Mouse (Mus musculus): ENCODE measurements around the gene Lzic. TPM values are rescaled to one million over a fixed set of nuclear protein-coding genes. Genes with fewer than 3 reads are reported as not detected.

The Lzic gene
- total and polyA plus RNA-seq, 3 experiments, result 8.3 to 54.8 (median 21.7) TPM

- ATAC-seq (ENCODE audit: extremely low read depth, insufficient number of reproducible peaks, low FRiP score, poor library complexity, severe bottlenecking), result no peak
- Histone ChIP-seq H3K36me3 (replicated peaks) (peaks cover 72% of the 10 kb centered on the region), H3K4me3 (ENCODE audit: low read depth, low read length) (no peak overlapping the region), H3K4me1 (ENCODE audit: insufficient read depth, low read depth, low read length) (peaks cover 2% of the 10 kb centered on the region; the same call in 1 of the 2 replicates), H3K27me3 (ENCODE audit: insufficient read depth, low read length) (no peaks in the 10 kb centered on the region), H3K9me3 (replicated peaks) (no peaks in the 10 kb centered on the region)
- TF ChIP-seq GATA1 (IDR thresholded peaks at IDR 0.05; ENCODE audit: borderline replicate concordance, low read length) (no peak), GATA2 (IDR thresholded peaks at IDR 0.05; ENCODE audit: borderline replicate concordance, low read depth, low read length) (no peak)
- no peak for DNase-seq (ENCODE audit: low spot score)
These were observed 4.6 kb downstream of the Lzic start for GRCm38 (mm10) chr4:149489415-149490240.

- Histone ChIP-seq H3K36me3 (replicated peaks) (peaks cover 84% of the 10 kb centered on the region), H3K4me3 (ENCODE audit: low read depth, low read length) (no peak overlapping the region), H3K4me1 (ENCODE audit: insufficient read depth, low read depth, low read length) (peaks cover 2% of the 10 kb centered on the region; the same call in 1 of the 2 replicates), H3K9me3 (replicated peaks) (no peaks in the 10 kb centered on the region), H3K27me3 (ENCODE audit: insufficient read depth, low read length) (no peaks in the 10 kb centered on the region)
- ATAC-seq (ENCODE audit: extremely low read depth, insufficient number of reproducible peaks, low FRiP score, poor library complexity, severe bottlenecking) (no peak), DNase-seq (ENCODE audit: low spot score) (no peak)
- TF ChIP-seq POLR2AphosphoS5 (IDR thresholded peaks at IDR 0.05; ENCODE audit: insufficient replicate concordance, low read depth, low read length) (no peak), GATA2 (IDR thresholded peaks at IDR 0.05; ENCODE audit: borderline replicate concordance, low read depth, low read length) (no peak), TAL1 (conservative IDR thresholded peaks at IDR 0.05; ENCODE audit: low read depth, low read length) (no peak), CTCF (IDR thresholded peaks at IDR 0.05; ENCODE audit: low read depth, low read length) (no peak), GATA1 (IDR thresholded peaks at IDR 0.05; ENCODE audit: borderline replicate concordance, low read length) (no peak)
These were observed 6.1 kb downstream of the Lzic start for GRCm38 (mm10) chr4:149491151-149491550.

DNA sequence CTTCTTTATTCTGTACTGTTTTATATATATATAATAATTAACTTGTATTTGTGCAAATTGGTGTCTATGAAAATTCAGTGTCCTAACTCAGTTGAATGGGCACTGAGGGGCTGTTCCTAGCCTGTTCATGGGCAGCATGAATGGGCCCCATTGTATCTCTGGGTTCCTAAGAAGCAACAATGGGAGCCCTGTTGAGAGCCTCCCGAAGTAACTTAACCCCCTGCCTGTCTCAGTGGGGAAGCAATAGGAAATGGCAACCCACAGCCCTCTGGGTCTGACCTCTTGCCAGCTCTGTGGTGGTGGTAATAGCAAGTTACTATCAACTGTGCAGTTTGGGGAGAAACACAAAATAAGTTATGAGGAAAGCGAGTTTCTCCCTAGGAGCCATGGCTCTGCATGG is 11.6 kb downstream of the Lzic start:
- TF ChIP-seq CTCF (IDR thresholded peaks at IDR 0.05; ENCODE audit: low read depth, low read length) (no peak), GATA2 (IDR thresholded peaks at IDR 0.05; ENCODE audit: borderline replicate concordance, low read depth, low read length) (no peak), POLR2AphosphoS5 (IDR thresholded peaks at IDR 0.05; ENCODE audit: insufficient replicate concordance, low read depth, low read length) (no peak), TAL1 (conservative IDR thresholded peaks at IDR 0.05; ENCODE audit: low read depth, low read length) (no peak), GATA1 (IDR thresholded peaks at IDR 0.05; ENCODE audit: borderline replicate concordance, low read length) (no peak)
- ATAC-seq (ENCODE audit: extremely low read depth, insufficient number of reproducible peaks, low FRiP score, poor library complexity, severe bottlenecking), result no peak
- Histone ChIP-seq H3K27me3 (ENCODE audit: insufficient read depth, low read length) (no peaks in the 10 kb centered on the region), H3K4me3 (ENCODE audit: low read depth, low read length) (no peak overlapping the region), H3K36me3 (replicated peaks) (peaks cover 85% of the 10 kb centered on the region), H3K9me3 (replicated peaks) (no peaks in the 10 kb centered on the region), H3K4me1 (ENCODE audit: insufficient read depth, low read depth, low read length) (no peaks in the 10 kb centered on the region)
- no peak for DNase-seq (ENCODE audit: low spot score)

GRCm38 (mm10) chr4:149498901-149499300 is 13.9 kb downstream of the Lzic start:
- Histone ChIP-seq H3K4me3 (ENCODE audit: low read depth, low read length) (no peak overlapping the region), H3K4me1 (ENCODE audit: insufficient read depth, low read depth, low read length) (no peaks in the 10 kb centered on the region), H3K9me3 (replicated peaks) (no peaks in the 10 kb centered on the region), H3K27me3 (ENCODE audit: insufficient read depth, low read length) (no peaks in the 10 kb centered on the region), H3K36me3 (replicated peaks) (peaks cover 76% of the 10 kb centered on the region)
- no peak for DNase-seq (ENCODE audit: low spot score)
- ATAC-seq (ENCODE audit: extremely low read depth, insufficient number of reproducible peaks, low FRiP score, poor library complexity, severe bottlenecking), result no peak
- TF ChIP-seq POLR2AphosphoS5 (IDR thresholded peaks at IDR 0.05; ENCODE audit: insufficient replicate concordance, low read depth, low read length) (no peak), GATA2 (IDR thresholded peaks at IDR 0.05; ENCODE audit: borderline replicate concordance, low read depth, low read length) (no peak), CTCF (IDR thresholded peaks at IDR 0.05; ENCODE audit: low read depth, low read length) (no peak), GATA1 (IDR thresholded peaks at IDR 0.05; ENCODE audit: borderline replicate concordance, low read length) (no peak), TAL1 (conservative IDR thresholded peaks at IDR 0.05; ENCODE audit: low read depth, low read length) (no peak)

DNA sequence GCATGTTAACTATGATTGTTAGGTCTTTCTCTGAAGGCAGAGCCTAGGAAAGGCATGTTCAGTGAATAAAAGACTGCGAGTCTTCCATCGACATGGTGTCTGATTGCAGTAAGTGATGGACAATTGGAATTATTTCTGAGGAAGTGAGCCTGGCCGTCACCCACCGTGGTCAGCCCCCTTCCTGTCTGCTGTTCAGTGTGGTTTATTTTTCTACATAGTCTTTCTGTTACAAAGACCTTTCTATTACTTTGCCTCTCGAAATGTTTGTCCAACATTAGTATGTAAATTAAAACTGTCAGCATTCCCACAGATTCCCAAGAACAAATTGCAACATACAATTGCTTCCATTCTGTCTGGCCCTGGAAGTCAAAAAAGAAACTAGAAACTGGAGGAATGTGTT is 14.8 kb downstream of the Lzic start:
- Histone ChIP-seq H3K36me3 (replicated peaks) (peaks cover 67% of the 10 kb centered on the region), H3K4me1 (ENCODE audit: insufficient read depth, low read depth, low read length) (no peaks in the 10 kb centered on the region), H3K4me3 (ENCODE audit: low read depth, low read length) (no peak overlapping the region), H3K27me3 (ENCODE audit: insufficient read depth, low read length) (no peaks in the 10 kb centered on the region), H3K9me3 (replicated peaks) (no peaks in the 10 kb centered on the region)
- TF ChIP-seq GATA1 (IDR thresholded peaks at IDR 0.05; ENCODE audit: borderline replicate concordance, low read length) (no peak), TAL1 (conservative IDR thresholded peaks at IDR 0.05; ENCODE audit: low read depth, low read length) (no peak), CTCF (IDR thresholded peaks at IDR 0.05; ENCODE audit: low read depth, low read length) (no peak), POLR2AphosphoS5 (IDR thresholded peaks at IDR 0.05; ENCODE audit: insufficient replicate concordance, low read depth, low read length) (no peak), GATA2 (IDR thresholded peaks at IDR 0.05; ENCODE audit: borderline replicate concordance, low read depth, low read length) (no peak)
- ATAC-seq (ENCODE audit: extremely low read depth, insufficient number of reproducible peaks, low FRiP score, poor library complexity, severe bottlenecking) (no peak), DNase-seq (ENCODE audit: low spot score) (no peak)

DNA sequence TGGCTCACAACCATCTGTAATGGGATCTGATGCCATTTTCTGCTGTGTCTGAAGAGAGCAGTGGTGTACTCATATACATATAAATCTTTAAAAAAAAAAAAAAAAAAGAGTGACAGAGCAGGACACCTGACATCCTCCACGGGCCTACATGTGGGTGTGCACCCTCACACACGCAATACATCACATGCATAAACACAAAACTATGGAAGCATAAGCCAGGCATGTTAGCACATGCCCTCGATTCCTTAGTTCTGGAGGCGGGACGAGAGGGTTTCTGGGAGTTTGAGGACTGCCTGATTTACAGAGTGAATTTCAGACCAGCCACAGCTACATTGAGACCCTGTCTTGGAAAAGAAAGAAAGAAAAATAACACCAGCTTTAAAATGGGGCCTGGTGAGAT is 19.3 kb downstream of the Lzic start:
- Histone ChIP-seq H3K4me1 (ENCODE audit: insufficient read depth, low read depth, low read length) (no peaks in the 10 kb centered on the region), H3K9me3 (replicated peaks) (no peaks in the 10 kb centered on the region), H3K27me3 (ENCODE audit: insufficient read depth, low read length) (no peaks in the 10 kb centered on the region), H3K4me3 (ENCODE audit: low read depth, low read length) (no peak overlapping the region), H3K36me3 (replicated peaks) (peaks cover 30% of the 10 kb centered on the region)
- no peak for DNase-seq (ENCODE audit: low spot score)
- TF ChIP-seq GATA1 (IDR thresholded peaks at IDR 0.05; ENCODE audit: borderline replicate concordance, low read length) (no peak), TAL1 (conservative IDR thresholded peaks at IDR 0.05; ENCODE audit: low read depth, low read length) (no peak), POLR2AphosphoS5 (IDR thresholded peaks at IDR 0.05; ENCODE audit: insufficient replicate concordance, low read depth, low read length) (no peak), CTCF (IDR thresholded peaks at IDR 0.05; ENCODE audit: low read depth, low read length) (no peak), GATA2 (IDR thresholded peaks at IDR 0.05; ENCODE audit: borderline replicate concordance, low read depth, low read length) (no peak)
- no peak for ATAC-seq (ENCODE audit: extremely low read depth, insufficient number of reproducible peaks, low FRiP score, poor library complexity, severe bottlenecking)
